8 mouse cellular contexts compared by ENCODE assay signal in genomic region chr15:100598883-100599275, GRCm38 (mm10). TPM values are rescaled to one million over a fixed set of nuclear protein-coding genes. Genes with fewer than 3 reads are reported as not detected.
DNase-seq lines count a peak whose midpoint lies in the region; ATAC-seq and TF ChIP-seq lines count a peak whose summit lies in the region.

No protein-coding gene starts in this region.

- H3K27ac ChIP-seq in forebrain, embryonic 11.5 days (ENCODE audit: low read depth, low read length): no peak overlapping the region
- no peak overlapping the region for H3K27ac ChIP-seq in hindbrain, embryonic 11.5 days (ENCODE audit: low read depth, low read length)
- no peak overlapping the region for H3K27ac ChIP-seq in limb, embryonic 10.5 days
- H3K27ac ChIP-seq in midbrain, embryonic 10.5 days (replicated peaks): peak overlapping the region; percentile 96; the same call in 1 of the 2 replicates
- H3K27ac ChIP-seq in stomach, postnatal 0 days (replicated peaks): peak overlapping the region; percentile 75

- peaks cover 8% of the 10 kb centered on the region for H3K4me1 ChIP-seq in forebrain, embryonic 11.5 days (replicated peaks; ENCODE audit: control insufficient read depth, insufficient read depth, low read length)
- peaks cover 5% of the 10 kb centered on the region; the same call in 1 of the 2 replicates for H3K4me1 ChIP-seq in hindbrain, embryonic 11.5 days (replicated peaks; ENCODE audit: control insufficient read depth, insufficient read depth, low read length)
- H3K4me1 ChIP-seq in limb, embryonic 10.5 days: peaks cover 25% of the 10 kb centered on the region
- peaks cover 30% of the 10 kb centered on the region for H3K4me1 ChIP-seq in midbrain, embryonic 10.5 days
- H3K4me1 ChIP-seq in stomach, postnatal 0 days (replicated peaks; ENCODE audit: control insufficient read depth, insufficient read depth): no peaks in the 10 kb centered on the region

- H3K27me3 ChIP-seq in forebrain, embryonic 11.5 days (ENCODE audit: control insufficient read depth, insufficient read depth, low read length): peaks cover 13% of the 10 kb centered on the region
- peaks cover 18% of the 10 kb centered on the region for H3K27me3 ChIP-seq in hindbrain, embryonic 11.5 days (ENCODE audit: control insufficient read depth, insufficient read depth, low read length)
- peaks cover 82% of the 10 kb centered on the region for H3K27me3 ChIP-seq in limb, embryonic 10.5 days (ENCODE audit: low read depth, poor library complexity, severe bottlenecking)
- peaks cover 68% of the 10 kb centered on the region for H3K27me3 ChIP-seq in midbrain, embryonic 10.5 days (ENCODE audit: low read depth, poor library complexity, severe bottlenecking)
- no peaks in the 10 kb centered on the region for H3K27me3 ChIP-seq in stomach, postnatal 0 days (ENCODE audit: control insufficient read depth, insufficient read depth, low read length)

- peak overlapping the region; percentile 96 for H3K4me2 ChIP-seq in forebrain, embryonic 11.5 days (ENCODE audit: low read depth, low read length, severe bottlenecking)
- H3K4me2 ChIP-seq in hindbrain, embryonic 11.5 days (replicated peaks; ENCODE audit: low read depth, low read length): peak overlapping the region; percentile 81
- peak overlapping the region; percentile 98 for H3K4me2 ChIP-seq in stomach, postnatal 0 days (replicated peaks; ENCODE audit: low read depth)

- TF ChIP-seq EP300 in stomach, postnatal 0 days (optimal IDR thresholded peaks at IDR 0.05): no peak

- H3K4me3 ChIP-seq in forebrain, embryonic 11.5 days (ENCODE audit: low read depth, low read length): peak overlapping the region; percentile 81
- peak overlapping the region; percentile 77 for H3K4me3 ChIP-seq in hindbrain, embryonic 11.5 days (ENCODE audit: low read depth, low read length)
- H3K4me3 ChIP-seq in limb, embryonic 10.5 days: peak overlapping the region; percentile 86
- peak overlapping the region; percentile 87 for H3K4me3 ChIP-seq in midbrain, embryonic 10.5 days
- peak overlapping the region; percentile 79 for H3K4me3 ChIP-seq in stomach, postnatal 0 days (ENCODE audit: low read depth, low read length)

- H3K9me3 ChIP-seq in forebrain, embryonic 11.5 days (ENCODE audit: control insufficient read depth, low read length): no peaks in the 10 kb centered on the region
- H3K9me3 ChIP-seq in hindbrain, embryonic 11.5 days (ENCODE audit: control insufficient read depth, low read length): no peaks in the 10 kb centered on the region
- no peaks in the 10 kb centered on the region for H3K9me3 ChIP-seq in limb, embryonic 10.5 days (replicated peaks)
- no peaks in the 10 kb centered on the region for H3K9me3 ChIP-seq in midbrain, embryonic 10.5 days (replicated peaks)
- no peaks in the 10 kb centered on the region for H3K9me3 ChIP-seq in stomach, postnatal 0 days (ENCODE audit: control insufficient read depth, low read length)

- peak; percentile 43 for ATAC-seq in activated CD4-positive, CD25-positive, alpha-beta regulatory T cell, adult 4 months
- ATAC-seq in forebrain, embryonic 11.5 days (replicated peaks; ENCODE audit: low FRiP score): no peak
- no peak; the same call in 1 of the 2 replicates for ATAC-seq in hindbrain, embryonic 11.5 days (ENCODE audit: low FRiP score)
- 0 out of 2 replicates have a peak, but pooled peaks have one; percentile 34 for ATAC-seq in stomach, postnatal 0 days (ENCODE audit: low FRiP score, low TSS enrichment)

- peak; percentile 22 for DNase-seq in gastrocnemius, adult 18-20 months (ENCODE audit: low spot score)
- no peak for DNase-seq in gastrocnemius, postnatal 25 days
- DNase-seq in forebrain, embryonic 11.5 days (ENCODE audit: low spot score): no peak
- peak; percentile 58 for DNase-seq in hindbrain, embryonic 11.5 days (ENCODE audit: low spot score)
- peak; percentile 46 for DNase-seq in limb, embryonic 10.5 days (ENCODE audit: low spot score)
- DNase-seq in midbrain, embryonic 10.5 days (ENCODE audit: low spot score): peak; percentile 49
- peak; percentile 61 for DNase-seq in stomach, postnatal 0 days (ENCODE audit: low spot score)

- no peak for TF ChIP-seq CTCF in stomach, postnatal 0 days (IDR thresholded peaks at IDR 0.05; ENCODE audit: low read depth)

- H3K9ac ChIP-seq in forebrain, embryonic 11.5 days (ENCODE audit: low read length): peak overlapping the region; percentile 87
- peak overlapping the region; percentile 91 for H3K9ac ChIP-seq in hindbrain, embryonic 11.5 days (ENCODE audit: low read depth, low read length)
- peak overlapping the region; percentile 89 for H3K9ac ChIP-seq in stomach, postnatal 0 days (ENCODE audit: low read length)

- no peaks in the 10 kb centered on the region for H3K36me3 ChIP-seq in forebrain, embryonic 11.5 days (ENCODE audit: control insufficient read depth, insufficient read depth, low read length)
- H3K36me3 ChIP-seq in hindbrain, embryonic 11.5 days (ENCODE audit: control insufficient read depth, insufficient read depth, low read length): no peaks in the 10 kb centered on the region
- no peaks in the 10 kb centered on the region for H3K36me3 ChIP-seq in limb, embryonic 10.5 days
- H3K36me3 ChIP-seq in midbrain, embryonic 10.5 days: no peaks in the 10 kb centered on the region
- no peaks in the 10 kb centered on the region for H3K36me3 ChIP-seq in stomach, postnatal 0 days (ENCODE audit: control insufficient read depth, insufficient read depth, low read length)

- 2% methylated on average over 12 of the region's 12 CpGs for WGBS in forebrain, embryonic 11.5 days
- WGBS in hindbrain, embryonic 11.5 days: 2% methylated on average over 12 of the region's 12 CpGs
- WGBS in limb, embryonic 10.5 days: 1% methylated on average over 12 of the region's 12 CpGs
- WGBS in midbrain, embryonic 10.5 days: 3% methylated on average over 12 of the region's 12 CpGs
- 1% methylated on average over 12 of the region's 12 CpGs for WGBS in stomach, postnatal 0 days

RNA-seq across cellular contexts. Expression of gene Pou6f1, which starts 0.9 kb away (rescaled TPM):
- total RNA-seq in gastrocnemius, adult 18-20 months (2021): 10 to 100 TPM; 13.8 to 17.7 TPM
- total RNA-seq in gastrocnemius, postnatal 25 days (2021): 10 to 100 TPM; 12.3 to 12.5 TPM
- polyA plus RNA-seq in activated CD4-positive, CD25-positive, alpha-beta regulatory T cell, adult 4 months (2017; shearing (Covaris generic)): 1 to 10 TPM; 7.5 to 9.1 TPM
- polyA plus RNA-seq in forebrain, embryonic 11.5 days (2014; fragmentation: Nextera tagmentation; extraction: Ambion mirVana): 15.6 and 17.1 TPM in 2 replicates
- 15.7 and 16.2 TPM in 2 replicates for polyA plus RNA-seq in hindbrain, embryonic 11.5 days (2014; fragmentation: Nextera tagmentation; extraction: Ambion mirVana)
- 1.1 and 2.9 TPM in 2 replicates for polyA plus RNA-seq in limb, embryonic 10.5 days (2016; fragmentation: Nextera tagmentation; extraction: Ambion mirVana)
- polyA plus RNA-seq in midbrain, embryonic 10.5 days (2016; fragmentation: Nextera tagmentation; extraction: Ambion mirVana): 4.7 and 10.0 TPM in 2 replicates
- 2.6 and 3.2 TPM in 2 replicates for polyA plus RNA-seq in stomach, postnatal 0 days (2015; fragmentation: Nextera tagmentation; extraction: Ambion mirVana)

RNA-seq across cellular contexts. Expression of gene Dazap2, which starts 16.3 kb away (rescaled TPM):
- total RNA-seq in gastrocnemius, adult 18-20 months (2021): 10 to 100 TPM; 71.6 to 73.4 TPM
- 10 to 100 TPM; 51.9 to 55.1 TPM for total RNA-seq in gastrocnemius, postnatal 25 days (2021)
- polyA plus RNA-seq in activated CD4-positive, CD25-positive, alpha-beta regulatory T cell, adult 4 months (2017; shearing (Covaris generic)): 100 to 1,000 TPM; 741 to 756 TPM
- 228 and 235 TPM in 2 replicates for polyA plus RNA-seq in forebrain, embryonic 11.5 days (2014; fragmentation: Nextera tagmentation; extraction: Ambion mirVana)
- polyA plus RNA-seq in hindbrain, embryonic 11.5 days (2014; fragmentation: Nextera tagmentation; extraction: Ambion mirVana): 256 and 266 TPM in 2 replicates
- 189 and 195 TPM in 2 replicates for polyA plus RNA-seq in limb, embryonic 10.5 days (2016; fragmentation: Nextera tagmentation; extraction: Ambion mirVana)
- 231 and 250 TPM in 2 replicates for polyA plus RNA-seq in midbrain, embryonic 10.5 days (2016; fragmentation: Nextera tagmentation; extraction: Ambion mirVana)
- polyA plus RNA-seq in stomach, postnatal 0 days (2015; fragmentation: Nextera tagmentation; extraction: Ambion mirVana): 177 and 205 TPM in 2 replicates

RNA-seq across cellular contexts. Expression of gene Smagp, which starts 37.9 kb away (rescaled TPM):
- total RNA-seq in gastrocnemius, adult 18-20 months (2021): 1 to 10 TPM; 2.4 to 4.6 TPM
- total RNA-seq in gastrocnemius, postnatal 25 days (2021): 1 to 10 TPM; 2.5 to 3.0 TPM
- not detected for polyA plus RNA-seq in activated CD4-positive, CD25-positive, alpha-beta regulatory T cell, adult 4 months (2017; shearing (Covaris generic))
- 3.7 and 4.1 TPM in 2 replicates for polyA plus RNA-seq in forebrain, embryonic 11.5 days (2014; fragmentation: Nextera tagmentation; extraction: Ambion mirVana)
- 4.1 and 5.5 TPM in 2 replicates for polyA plus RNA-seq in hindbrain, embryonic 11.5 days (2014; fragmentation: Nextera tagmentation; extraction: Ambion mirVana)
- 5.0 and 6.7 TPM in 2 replicates for polyA plus RNA-seq in limb, embryonic 10.5 days (2016; fragmentation: Nextera tagmentation; extraction: Ambion mirVana)
- 3.9 and 4.7 TPM in 2 replicates for polyA plus RNA-seq in midbrain, embryonic 10.5 days (2016; fragmentation: Nextera tagmentation; extraction: Ambion mirVana)
- polyA plus RNA-seq in stomach, postnatal 0 days (2015; fragmentation: Nextera tagmentation; extraction: Ambion mirVana): 94.8 and 103 TPM in 2 replicates

RNA-seq across cellular contexts. Expression of gene Tfcp2, which starts 47.1 kb away (rescaled TPM):
- total RNA-seq in gastrocnemius, adult 18-20 months (2021): 10 to 100 TPM; 11.3 to 11.5 TPM
- 10 to 100 TPM in 1 of 2 experiments, 1 to 10 TPM in 1; 9.3 to 11.1 TPM for total RNA-seq in gastrocnemius, postnatal 25 days (2021)
- polyA plus RNA-seq in activated CD4-positive, CD25-positive, alpha-beta regulatory T cell, adult 4 months (2017; shearing (Covaris generic)): 1 to 10 TPM; 4.1 to 4.3 TPM
- 31.7 and 32.9 TPM in 2 replicates for polyA plus RNA-seq in forebrain, embryonic 11.5 days (2014; fragmentation: Nextera tagmentation; extraction: Ambion mirVana)
- polyA plus RNA-seq in hindbrain, embryonic 11.5 days (2014; fragmentation: Nextera tagmentation; extraction: Ambion mirVana): 28.4 and 29.8 TPM in 2 replicates
- 29.9 and 44.5 TPM in 2 replicates for polyA plus RNA-seq in limb, embryonic 10.5 days (2016; fragmentation: Nextera tagmentation; extraction: Ambion mirVana)
- 34.5 and 39.5 TPM in 2 replicates for polyA plus RNA-seq in midbrain, embryonic 10.5 days (2016; fragmentation: Nextera tagmentation; extraction: Ambion mirVana)
- 8.7 and 9.6 TPM in 2 replicates for polyA plus RNA-seq in stomach, postnatal 0 days (2015; fragmentation: Nextera tagmentation; extraction: Ambion mirVana)

Comparison
In these comparisons a context has a peak if more than half of its experiments do, and no peak if none do; other contexts are left out.
1. DNase-seq: peak in gastrocnemius, adult 18-20 months (single experiment), hindbrain, embryonic 11.5 days (single experiment), limb, embryonic 10.5 days (single experiment), midbrain, embryonic 10.5 days (single experiment) and stomach, postnatal 0 days (single experiment); none in gastrocnemius, postnatal 25 days (single experiment) and forebrain, embryonic 11.5 days (single experiment).
2. ATAC-seq: peak in activated CD4-positive, CD25-positive, alpha-beta regulatory T cell, adult 4 months (single experiment) and stomach, postnatal 0 days (single experiment); none in forebrain, embryonic 11.5 days (single experiment) and hindbrain, embryonic 11.5 days (single experiment).
3. H3K27ac ChIP-seq: peak in midbrain, embryonic 10.5 days (single experiment) and stomach, postnatal 0 days (single experiment); none in forebrain, embryonic 11.5 days (single experiment), hindbrain, embryonic 11.5 days (single experiment) and limb, embryonic 10.5 days (single experiment).
4. RNA of gene Smagp, which starts 37.9 kb away (polyA plus RNA-seq): 94.8 to 103 TPM in stomach, postnatal 0 days; 4.1 to 5.5 TPM in hindbrain, embryonic 11.5 days, 5.0 to 6.7 TPM in limb, embryonic 10.5 days, 3.9 to 4.7 TPM in midbrain, embryonic 10.5 days, 3.7 to 4.1 TPM in forebrain, embryonic 11.5 days and not detected in activated CD4-positive, CD25-positive, alpha-beta regulatory T cell, adult 4 months; every median in the first group is over 10 times any median in the second.
5. Peak in every context shown above with its lines, with median percentiles within 50 percentile points of each other: H3K4me2 ChIP-seq, H3K4me3 ChIP-seq and H3K9ac ChIP-seq.